Mouse (Mus musculus) urinary bladder, adult 2 months (tissue): ENCODE measurements at regions not wholly inside any gene's neighbourhood (a gene's known extent, or its start where the extent isn't known, plus 50 kb on each side); places are given as distances from the start of the nearest gene placed in this dataset.

ENCODE experiments used
- DNase-seq: peaks from one replicate; pipeline ENCODE4 v3.0.0; 2022; ENCODE audit warnings: low spot score

- DNase-seq, result no peak
Observed at GRCm38 (mm10) chr2:117811931-117812330, 299.7 kb upstream of the Thbs1 start.

DNA sequence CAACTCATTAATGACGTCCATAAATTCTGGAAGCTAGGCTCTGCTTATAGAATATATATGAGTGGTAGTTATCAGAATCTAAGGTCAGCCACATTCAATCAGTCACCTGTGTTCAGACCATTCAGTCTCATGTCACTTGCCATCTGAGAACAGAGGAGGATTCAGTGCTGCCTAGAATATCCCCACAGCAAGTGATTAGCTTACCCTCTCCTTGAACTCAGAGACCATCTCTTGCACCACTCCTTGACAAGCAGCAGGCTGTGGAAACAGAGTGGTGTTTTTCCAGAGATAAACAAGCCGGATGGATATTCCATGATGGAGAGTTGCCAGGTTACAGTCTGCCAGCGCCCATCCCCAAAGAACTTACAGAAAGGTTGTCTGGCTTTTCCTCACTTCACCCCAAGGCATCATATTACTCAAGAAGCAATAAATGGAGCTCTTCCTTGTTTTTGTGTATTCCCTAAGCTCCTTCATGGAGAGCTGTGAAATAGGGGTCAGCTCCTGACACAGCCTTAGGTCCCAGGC, 291.9 kb upstream of the Thbs1 start:
- no peak for DNase-seq

GRCm38 (mm10) chr2:117820708-117821107, 291.0 kb upstream of the Thbs1 start:
- no peak for DNase-seq

- no peak for DNase-seq
Observed at GRCm38 (mm10) chr2:117825088-117825487, 286.6 kb upstream of the Thbs1 start.

GRCm38 (mm10) chr2:117827278-117827677, 284.4 kb upstream of the Thbs1 start:
- no peak for DNase-seq

GRCm38 (mm10) chr2:117838387-117838786, 273.3 kb upstream of the Thbs1 start:
- DNase-seq, result no peak

DNA sequence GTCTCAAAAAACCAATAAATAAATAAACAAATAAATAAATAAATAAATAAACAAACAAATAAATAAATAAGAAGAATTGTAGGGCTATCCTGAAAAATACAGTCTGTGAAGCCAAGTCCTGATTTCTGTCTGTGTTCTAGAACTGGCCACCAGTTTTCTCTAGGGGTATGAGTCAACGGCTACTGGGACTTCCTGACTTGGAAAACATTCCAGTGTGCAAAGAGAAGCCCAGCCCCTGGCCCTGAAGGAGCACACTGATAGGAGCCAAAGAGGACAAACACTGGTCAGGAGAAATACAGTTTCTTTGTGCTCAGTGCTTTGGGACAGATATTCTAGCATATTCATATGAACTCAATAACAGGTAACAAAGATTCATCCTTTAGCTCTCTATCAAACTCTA, 271.3 kb upstream of the Thbs1 start:
- DNase-seq, result no peak

DNA sequence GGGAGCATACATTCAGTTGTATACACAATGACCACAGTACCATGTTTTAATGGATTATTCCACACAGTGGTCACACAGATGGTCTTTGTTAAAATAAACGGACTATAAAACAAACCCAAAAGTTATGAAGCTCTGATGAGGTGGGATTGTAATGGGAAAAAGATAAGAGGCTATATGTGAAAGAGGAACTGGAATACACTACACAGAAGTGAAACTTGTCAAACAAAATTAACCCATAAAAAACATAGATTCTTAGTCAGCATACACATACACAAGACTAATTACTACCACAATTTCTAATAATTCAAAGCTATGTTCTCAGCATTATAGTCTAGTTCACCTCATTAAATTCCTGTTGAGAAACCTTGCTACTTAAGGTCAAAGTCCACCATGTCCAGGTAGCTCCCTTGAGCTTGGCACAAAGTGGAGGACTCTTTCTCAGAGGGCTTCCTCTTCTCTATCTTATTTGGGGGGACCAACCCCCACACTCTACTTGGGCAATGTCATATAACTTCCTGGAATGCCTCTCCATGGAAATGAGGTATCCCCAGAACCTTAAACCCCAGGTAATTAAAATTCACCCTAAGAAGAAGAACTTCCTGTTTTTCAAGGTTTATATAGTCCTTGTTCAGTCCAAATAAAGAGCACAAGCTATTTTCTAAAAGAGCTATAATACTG, 269.2 kb upstream of the Thbs1 start:
- DNase-seq, result no peak

- DNase-seq, result no peak
Observed at GRCm38 (mm10) chr2:117852442-117852841, 259.2 kb upstream of the Thbs1 start.

DNA sequence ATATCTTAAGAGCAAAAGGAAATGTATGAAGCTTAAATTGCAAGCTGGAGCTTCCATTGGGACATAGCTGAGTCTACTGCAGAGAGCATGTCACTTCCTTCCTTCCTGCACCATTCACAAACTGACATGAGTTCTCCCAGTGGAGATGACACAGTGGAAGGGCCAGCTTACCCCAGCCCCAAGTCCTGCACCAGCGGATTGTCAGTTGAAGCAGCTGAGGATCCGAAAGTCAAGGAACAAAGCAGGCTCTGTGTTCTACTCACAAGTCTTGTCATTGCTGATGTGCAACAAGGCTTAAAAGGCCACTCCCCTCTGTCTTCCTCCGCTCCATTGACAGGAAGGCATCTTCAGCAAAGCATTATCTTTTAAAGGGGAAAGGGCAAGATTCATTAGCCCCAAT, 249.4 kb upstream of the Thbs1 start:
- no peak for DNase-seq

- DNase-seq, result no peak
Observed at GRCm38 (mm10) chr2:117865119-117865518, 246.6 kb upstream of the Thbs1 start.

DNA sequence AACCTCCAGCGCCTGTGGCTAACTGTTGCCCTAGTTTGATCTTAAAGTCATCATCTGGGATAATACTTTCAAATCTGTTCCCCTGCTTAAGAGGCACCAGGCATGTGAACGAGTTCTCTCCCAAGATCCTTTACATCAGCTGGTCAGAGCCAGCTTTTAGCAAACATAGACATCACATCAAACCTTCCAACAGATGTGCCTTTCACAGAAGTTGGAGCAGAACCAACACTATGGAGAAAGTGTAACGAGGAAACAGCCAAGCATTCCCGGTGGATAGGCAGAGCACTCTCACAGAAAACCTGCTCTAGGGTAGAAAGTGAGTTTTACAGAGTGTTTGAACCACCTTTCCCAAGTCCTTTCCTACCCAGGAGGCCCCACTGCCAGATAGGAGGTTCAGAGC, 244.7 kb upstream of the Thbs1 start:
- no peak for DNase-seq

- no peak for DNase-seq
Observed at GRCm38 (mm10) chr2:117867409-117867808, 244.3 kb upstream of the Thbs1 start.

DNA sequence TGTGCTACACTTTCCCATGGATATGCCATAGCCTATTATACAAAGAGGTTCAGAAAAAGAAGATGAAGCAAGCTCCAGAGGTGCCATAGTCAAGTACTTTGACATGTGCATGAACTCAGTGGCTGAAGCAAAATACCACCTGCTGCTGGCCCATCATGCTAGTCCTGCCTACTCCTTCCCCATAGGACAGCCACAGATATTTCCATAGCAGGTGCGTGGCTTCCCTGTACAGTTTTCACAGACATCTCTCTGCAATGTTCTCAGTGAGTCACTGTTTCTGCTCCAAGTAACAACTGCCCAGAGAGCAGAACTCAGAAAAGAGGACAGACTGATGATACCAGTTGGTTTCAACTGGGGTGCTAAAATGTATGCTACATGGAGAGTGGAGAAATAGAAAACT, 242.8 kb upstream of the Thbs1 start:
- DNase-seq, result no peak

DNA sequence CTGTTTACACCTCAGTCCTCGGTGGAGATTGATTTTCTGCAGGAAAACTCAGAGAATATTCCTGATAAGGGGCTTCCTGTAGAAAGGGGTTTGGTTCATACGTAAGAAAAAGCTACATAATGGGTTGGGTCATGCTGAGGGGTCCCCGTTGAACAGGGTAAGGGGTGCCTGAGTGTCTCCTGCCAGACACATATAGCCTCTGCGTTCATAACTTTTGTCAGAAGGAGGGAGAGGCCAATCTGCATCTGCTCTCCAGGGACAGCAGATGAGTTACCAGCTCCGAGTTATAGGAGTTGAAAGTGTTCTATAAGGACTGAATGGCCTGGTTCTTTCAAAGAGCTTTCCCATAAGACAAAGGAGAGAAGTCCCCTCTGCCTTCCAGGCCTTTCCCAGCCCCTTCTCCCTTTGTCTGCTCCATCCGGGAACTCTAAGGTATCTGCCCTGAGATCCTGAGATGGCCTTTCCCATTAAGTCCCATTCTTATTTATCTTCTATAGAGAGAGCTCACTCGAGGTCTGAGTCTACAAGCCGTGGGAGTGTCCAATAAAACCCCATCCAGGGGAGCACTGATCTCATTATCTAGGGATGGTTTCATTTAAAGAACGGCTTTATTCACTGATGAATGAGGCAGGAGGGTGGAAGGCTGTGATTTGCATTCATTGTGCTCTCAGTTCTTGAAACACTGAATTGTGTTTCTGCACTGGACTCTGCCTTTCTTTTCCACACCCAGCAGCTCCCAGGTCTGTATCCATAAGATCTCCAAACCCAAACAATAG, 240.0 kb upstream of the Thbs1 start:
- no peak for DNase-seq

DNA sequence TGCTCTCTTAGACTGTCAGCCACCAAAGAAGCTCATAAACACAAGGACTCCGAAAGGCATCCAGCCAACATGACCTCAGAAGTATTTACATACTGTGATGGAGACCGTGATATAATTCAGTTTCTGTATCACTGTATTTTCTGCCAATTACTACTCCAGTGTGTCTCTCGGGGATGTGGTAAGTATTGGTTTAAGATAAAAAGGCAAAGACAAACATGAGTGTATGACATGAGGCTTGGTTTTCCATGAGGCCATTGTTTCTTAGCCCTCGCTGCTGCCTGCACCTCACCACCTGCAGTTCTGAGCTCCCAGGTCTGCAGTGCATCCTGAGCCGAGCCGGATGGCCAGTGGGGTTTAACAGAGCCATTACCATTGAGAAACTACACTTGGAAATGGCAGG, 233.9 kb upstream of the Thbs1 start:
- no peak for DNase-seq

GRCm38 (mm10) chr2:117882136-117882535, 229.5 kb upstream of the Thbs1 start:
- no peak for DNase-seq

DNA sequence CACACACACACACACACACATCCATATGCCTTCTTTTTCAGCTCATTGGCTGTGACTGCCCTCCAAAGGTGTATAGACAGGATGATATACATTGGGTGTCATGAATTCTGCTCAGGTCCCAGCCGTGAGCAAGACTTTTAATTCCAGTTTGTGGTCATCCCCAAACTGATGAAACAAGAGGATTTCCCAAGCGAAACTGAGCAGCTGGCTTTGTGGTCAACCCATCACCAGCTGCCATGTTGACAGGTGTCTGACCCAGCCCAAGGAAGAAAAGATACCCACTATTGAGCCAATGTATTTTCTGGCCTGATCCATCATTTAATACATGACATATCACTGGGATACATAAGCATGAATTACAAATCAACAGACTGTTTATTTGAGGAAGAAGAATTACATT, 228.8 kb upstream of the Thbs1 start:
- no peak for DNase-seq

GRCm38 (mm10) chr2:117886516-117886915, 225.2 kb upstream of the Thbs1 start:
- no peak for DNase-seq

- DNase-seq, result no peak
Observed at GRCm38 (mm10) chr2:117901311-117901710, 210.4 kb upstream of the Thbs1 start.

GRCm38 (mm10) chr2:117902837-117903236, 208.8 kb upstream of the Thbs1 start:
- DNase-seq, result no peak

DNA sequence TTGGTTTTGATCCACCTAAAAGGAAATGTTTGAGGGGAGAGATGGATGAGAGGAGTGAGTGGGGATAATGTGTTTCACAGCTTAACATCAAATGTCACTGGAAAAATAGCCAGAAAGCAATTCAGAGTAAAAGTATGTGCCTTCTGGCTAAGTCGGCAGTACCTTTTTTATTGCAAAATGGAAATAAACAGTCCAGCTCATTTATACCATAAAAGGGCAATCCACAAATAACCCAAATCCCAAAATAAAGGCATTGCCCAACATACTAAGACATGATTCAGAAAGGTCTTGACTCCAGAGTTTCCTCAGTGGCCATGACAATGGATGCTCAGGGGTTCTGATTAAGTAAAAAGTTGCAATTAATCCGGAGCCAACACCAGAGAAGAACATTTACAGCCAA, 208.0 kb upstream of the Thbs1 start:
- no peak for DNase-seq

DNA sequence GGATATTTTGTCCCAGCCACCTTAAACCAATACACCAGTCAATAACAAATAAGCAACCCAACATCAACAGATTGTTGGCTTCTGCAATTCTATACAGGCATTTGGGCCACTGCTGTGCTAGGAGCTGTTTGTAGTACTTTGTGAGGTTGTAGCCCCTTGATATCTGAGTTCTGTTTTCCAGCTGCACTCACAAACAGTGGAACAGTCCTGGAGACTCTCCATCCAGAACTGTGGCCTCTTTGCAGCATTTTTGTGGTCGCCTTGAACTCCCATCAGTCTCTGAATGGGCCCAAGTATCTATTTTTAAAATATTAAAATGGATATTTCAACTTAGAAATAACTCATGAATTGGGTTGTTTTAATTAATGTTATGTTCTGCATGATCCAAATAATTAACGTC, 205.2 kb upstream of the Thbs1 start:
- DNase-seq, result no peak
